Mouse (Mus musculus) megakaryocyte, embryonic 14.5 days (primary cell): ENCODE measurements around the gene Kctd2.

Experiments
- FLI1 ChIP-seq: IDR thresholded peaks from 2 replicates; pipeline ENCODE4 v1.6.1; 2012; ENCODE audit warnings: low read length, inconsistent platforms, mixed read lengths
- GATA1 ChIP-seq: IDR thresholded peaks from 3 replicates; pipeline ENCODE4 v1.6.1; 2012; ENCODE audit warnings: mixed read lengths, low read length, inconsistent platforms, borderline replicate concordance

GRCm38 (mm10) chr11:115384587-115384986, 35.3 kb upstream of the Kctd2 start:
- TF ChIP-seq FLI1 (no peak), GATA1 (no peak)
